Mouse (Mus musculus) central nervous system, embryonic 14 days (tissue): ENCODE results near the gene Olfr111. TPM values are rescaled to one million over a fixed set of nuclear protein-coding genes. Genes with fewer than 3 reads are reported as not detected.

Experiments
- polyA plus RNA-seq: library from polyadenylated mRNA; depleted of rRNA; stranded (reverse); fragments of >200 nt; gene quantifications from 2 replicates; pipeline ENCODE4 v1.2.3, GENCODE M21; 2012; rRNA removed

Olfr111 gene
- 0.05 and 0.14 TPM in 2 replicates for polyA plus RNA-seq

GRCm38 (mm10) chr17:37507730-37508129 is at the start of gene Olfr111:
Gene Olfr111, plus strand, starts transcription at chr17:37508030.

DNA sequence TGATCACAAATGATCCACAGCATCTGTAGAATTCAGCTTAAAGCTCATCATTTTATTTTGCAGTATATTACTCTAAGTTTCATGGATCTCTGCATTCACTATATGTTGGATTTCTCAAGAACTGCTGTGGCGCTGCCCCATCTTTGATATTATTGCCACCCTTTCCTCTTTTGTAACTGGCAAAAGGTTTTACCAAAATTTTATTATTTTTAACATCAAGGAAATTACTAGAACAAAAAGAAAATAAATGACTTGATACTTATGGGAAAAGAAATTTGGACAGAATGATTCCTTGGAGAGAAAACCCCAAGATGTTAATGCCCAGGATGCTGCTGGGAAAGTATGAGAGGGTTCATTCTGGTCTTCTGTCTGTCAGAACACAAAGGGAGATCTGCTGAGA is 49.2 kb upstream of the Olfr111 start, which contains the start of gene Olfr109:
Olfr109 (plus strand) TSS at position 301 of the 400 bp plus-strand sequence.

GRCm38 (mm10) chr17:37483452-37483851 is 24.4 kb upstream of the Olfr111 start, which contains the start of gene H2-M2:
Gene H2-M2, minus strand, starts transcription at chr17:37483552.

GRCm38 (mm10) chr17:37491930-37492518 is 15.8 kb upstream of the Olfr111 start, which contains the start of gene Olfr110:
Gene Olfr110, plus strand, starts transcription at chr17:37492468.

DNA sequence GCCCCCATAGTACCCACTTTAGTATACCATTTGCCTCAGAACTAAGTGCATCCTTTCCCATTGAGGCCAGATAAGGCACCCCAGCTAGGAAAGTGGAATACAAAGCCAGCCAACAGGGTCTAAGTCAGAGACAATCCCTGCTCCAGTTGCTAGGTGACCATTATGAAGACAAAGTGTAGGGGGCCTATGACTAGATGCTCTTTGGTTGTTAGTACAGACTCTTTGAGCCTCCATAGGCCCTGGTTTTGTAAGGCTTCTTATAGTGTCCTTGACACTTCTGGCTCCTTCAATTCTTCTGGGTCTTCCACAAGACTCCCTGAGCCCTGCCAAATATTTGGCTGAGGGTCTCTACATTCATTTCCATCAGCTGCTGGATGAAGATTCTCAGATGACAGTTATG is 61.5 kb downstream of the Olfr111 start, which contains the start of gene Olfr112:
Olfr112 (minus strand) TSS at position 101 of the 400 bp plus-strand sequence.

GRCm38 (mm10) chr17:37577563-37577962 is 69.7 kb downstream of the Olfr111 start, which contains the start of gene Olfr113:
Gene Olfr113, minus strand, starts transcription at chr17:37577663.

Other genes with a start within 250 kb of the Olfr111 start
- gene Olfr98, start 244.3 kb upstream of the Olfr111 start, polyA plus RNA-seq = not detected in 2 replicates
- gene H2-M3, start 237.8 kb upstream of the Olfr111 start, polyA plus RNA-seq = 0.74 and 0.78 TPM in 2 replicates
- not detected in 2 replicates for gene Olfr99, start 224.6 kb upstream of the Olfr111 start, polyA plus RNA-seq
- not detected in 2 replicates for gene Olfr101, start 203.7 kb upstream of the Olfr111 start, polyA plus RNA-seq
- gene Olfr102, start 191.0 kb upstream of the Olfr111 start, polyA plus RNA-seq = not detected in 2 replicates
- gene Olfr103, start 168.3 kb upstream of the Olfr111 start, polyA plus RNA-seq = not detected in 2 replicates
- gene Olfr104-ps, start 148.4 kb upstream of the Olfr111 start, polyA plus RNA-seq = not detected in 2 replicates
- not detected in 2 replicates for gene Olfr105-ps, start 129.0 kb upstream of the Olfr111 start, polyA plus RNA-seq
- not detected in 2 replicates for gene Olfr106-ps, start 117.6 kb upstream of the Olfr111 start, polyA plus RNA-seq
- gene Olfr107, start 108.8 kb upstream of the Olfr111 start, polyA plus RNA-seq = not detected in 2 replicates
- not detected in 2 replicates for gene Olfr108, start 62.5 kb upstream of the Olfr111 start, polyA plus RNA-seq
- gene Olfr109, start 49.1 kb upstream of the Olfr111 start, polyA plus RNA-seq = not detected in 2 replicates
- gene H2-M2, start 24.5 kb upstream of the Olfr111 start, polyA plus RNA-seq = not detected in 2 replicates
- 0.02 TPM in 1 of 2 replicates, not detected in the other for gene Olfr110, start 15.6 kb upstream of the Olfr111 start, polyA plus RNA-seq
- not detected in 2 replicates for gene Olfr112, start 61.4 kb downstream of the Olfr111 start, polyA plus RNA-seq
- not detected in 2 replicates for gene Olfr113, start 69.6 kb downstream of the Olfr111 start, polyA plus RNA-seq
- not detected in 2 replicates for gene Olfr114, start 84.7 kb downstream of the Olfr111 start, polyA plus RNA-seq
- not detected in 2 replicates for gene Olfr115, start 119.1 kb downstream of the Olfr111 start, polyA plus RNA-seq
- gene Olfr116, start 119.2 kb downstream of the Olfr111 start, polyA plus RNA-seq = not detected in 2 replicates
- gene Olfr117, start 155.8 kb downstream of the Olfr111 start, polyA plus RNA-seq = not detected in 2 replicates
- not detected in 2 replicates for gene Olfr118, start 159.0 kb downstream of the Olfr111 start, polyA plus RNA-seq
- not detected in 2 replicates for gene Olfr119, start 188.5 kb downstream of the Olfr111 start, polyA plus RNA-seq
- gene Olfr120, start 213.8 kb downstream of the Olfr111 start, polyA plus RNA-seq = not detected in 2 replicates
- gene Olfr121, start 240.8 kb downstream of the Olfr111 start, polyA plus RNA-seq = not detected in 2 replicates